17 mouse cellular contexts compared by ENCODE assay signal in the genomic region with DNA sequence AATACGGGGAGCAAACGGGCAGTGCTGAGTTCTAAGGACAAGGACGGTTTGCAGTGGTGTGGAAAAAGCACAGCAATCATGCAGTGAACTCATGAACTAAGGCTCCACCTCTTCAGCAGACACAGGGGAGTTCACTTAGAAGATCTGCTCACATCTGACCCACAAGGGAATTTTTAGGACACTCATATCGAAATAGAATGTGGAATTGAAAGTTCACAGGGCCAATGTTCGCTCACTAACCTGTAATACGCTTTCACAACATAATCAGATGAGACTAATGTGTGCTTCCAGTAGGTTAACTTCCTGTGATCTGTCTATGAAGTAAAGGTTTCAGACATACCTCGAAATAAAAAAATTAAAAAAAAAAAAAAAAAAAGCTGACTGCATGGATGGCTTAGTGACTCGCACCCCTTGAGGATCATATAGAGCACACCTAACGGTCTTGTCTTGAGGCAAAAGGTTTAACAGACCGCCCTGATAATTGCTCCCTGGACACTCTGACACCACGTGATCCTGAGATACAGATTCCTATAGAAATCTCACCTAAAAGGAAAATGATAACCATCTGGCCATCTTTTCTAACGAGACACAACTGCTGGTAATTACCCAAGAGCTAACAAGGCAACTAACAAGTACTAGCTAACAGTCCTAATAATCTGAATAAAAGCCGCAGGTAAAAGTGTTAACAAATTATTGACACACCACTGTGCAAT.
"Had no signal": no experiment of that assay in that cellular context is flagged by ENCODE, and none has a peak within 500 bp of the region (broad histone marks: within the 10 kb centered on the region; RNA-seq: fewer than 3 reads in every experiment).

No protein-coding gene starts in this region.

- H3K4me1 ChIP-seq: liver, embryonic 15.5 days had no signal

- DNase-seq: kidney, adult 9 months; kidney, postnatal 36 days; layer of hippocampus, adult 9-11 months; lung, embryonic 14.5 days; lung, postnatal 10 days; right cerebral cortex, postnatal 4 days; spleen, adult 18-20 months; thymus, adult 2 months; thymus, postnatal 25 days had no signal

- H3K27ac ChIP-seq: kidney, postnatal 0 days; limb, embryonic 13.5 days; liver, embryonic 15.5 days; macrophage; midbrain, embryonic 12.5 days; neural tube, embryonic 15.5 days; stomach, embryonic 15.5 days had no signal

- H3K9me3 ChIP-seq: limb, embryonic 13.5 days; liver, embryonic 15.5 days; midbrain, embryonic 12.5 days; neural tube, embryonic 15.5 days; stomach, embryonic 15.5 days had no signal

- H3K4me3 ChIP-seq: limb, embryonic 13.5 days; liver, embryonic 15.5 days; midbrain, embryonic 12.5 days; myocyte; neural tube, embryonic 15.5 days; stomach, embryonic 15.5 days had no signal

- H3K36me3 ChIP-seq: limb, embryonic 13.5 days; liver, embryonic 15.5 days; midbrain, embryonic 12.5 days; neural tube, embryonic 15.5 days; stomach, embryonic 15.5 days had no signal

- H3K27me3 ChIP-seq: limb, embryonic 13.5 days; liver, embryonic 15.5 days; midbrain, embryonic 12.5 days; neural tube, embryonic 15.5 days; stomach, embryonic 15.5 days had no signal

- H3K9ac ChIP-seq: limb, embryonic 13.5 days; liver, embryonic 15.5 days; lung, embryonic 14.5 days; midbrain, embryonic 12.5 days; neural tube, embryonic 15.5 days; stomach, embryonic 15.5 days had no signal
